Mouse (Mus musculus) cerebellum, postnatal 10 days (tissue): Measurements from ENCODE around the gene Tas2r126.
"Not testable (repeated sequence)": the region's sequence is repeated elsewhere in the genome, so short reads cannot be mapped to it uniquely, and the experiment has no call there.

Experiments
- DNase-seq, 2 experiments: peaks; one replicate each; pipeline ENCODE4 v3.0.0; 2021; ENCODE audit warnings: mixed read lengths in 2 of 2

Gene Tas2r126

DNA sequence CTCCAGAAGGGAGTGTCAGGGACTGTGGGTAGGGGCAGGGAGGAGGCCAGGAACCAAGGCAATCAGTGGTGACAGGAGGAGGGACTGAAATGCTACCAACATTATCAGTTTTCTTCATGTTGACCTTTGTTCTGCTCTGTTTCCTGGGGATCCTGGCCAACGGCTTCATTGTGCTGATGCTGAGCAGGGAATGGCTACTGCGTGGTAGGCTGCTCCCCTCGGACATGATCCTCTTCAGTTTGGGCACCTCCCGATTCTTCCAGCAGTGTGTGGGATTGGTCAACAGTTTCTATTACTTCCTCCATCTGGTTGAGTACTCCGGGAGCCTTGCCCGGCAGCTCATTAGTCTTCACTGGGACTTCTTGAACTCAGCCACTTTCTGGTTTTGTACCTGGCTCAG is at the start of gene Tas2r126:
Tas2r126 (plus strand) TSS at position 90 of the 400 bp plus-strand sequence.
- DNase-seq: no peak

DNA sequence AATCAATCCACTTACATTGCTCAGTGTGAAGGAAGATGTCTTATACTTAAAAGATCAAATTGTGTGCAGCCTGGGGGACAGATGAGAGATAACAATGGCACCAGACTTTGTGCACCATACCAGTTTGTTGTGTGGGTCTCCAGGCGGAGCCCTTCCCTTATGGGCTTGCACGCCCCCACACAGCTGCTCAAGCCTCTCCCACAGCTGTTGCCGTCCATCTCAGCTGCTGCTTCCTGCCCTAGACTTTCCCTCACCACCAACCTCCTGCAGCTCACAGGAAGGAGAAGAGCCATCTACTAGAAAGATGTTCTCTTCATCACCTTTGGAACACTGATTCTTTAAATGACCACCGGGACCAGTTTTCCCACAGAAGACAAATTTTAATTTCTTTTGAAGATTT is 48.7 kb upstream of the Tas2r126 start:
- no peak for DNase-seq

DNA sequence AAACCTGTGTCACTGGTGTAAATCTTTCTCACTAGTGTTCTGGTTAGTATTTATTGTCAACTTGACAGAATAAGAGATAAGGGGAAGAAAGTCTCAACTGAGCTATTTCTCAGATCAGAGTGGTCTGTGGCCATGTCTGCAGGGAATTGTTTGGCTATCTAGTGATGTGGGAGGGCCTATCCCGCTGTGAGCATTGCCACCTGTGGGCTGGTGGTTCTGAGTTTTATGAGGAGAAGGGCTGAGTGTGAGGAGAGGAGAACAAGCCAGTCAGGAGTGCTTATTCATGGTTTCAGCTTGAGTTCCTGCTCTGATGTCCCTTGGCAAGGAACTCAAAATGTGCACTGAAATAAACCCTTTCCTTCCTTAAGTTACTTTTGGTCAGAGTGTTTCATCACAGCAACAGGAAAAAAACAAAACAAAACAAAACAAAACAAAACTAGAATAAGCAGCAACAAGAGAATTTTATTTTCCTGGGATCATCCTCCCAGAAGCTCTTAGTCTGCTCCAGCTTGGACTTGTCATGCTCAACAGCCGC is 42.5 kb upstream of the Tas2r126 start:
- DNase-seq: no peak

DNA sequence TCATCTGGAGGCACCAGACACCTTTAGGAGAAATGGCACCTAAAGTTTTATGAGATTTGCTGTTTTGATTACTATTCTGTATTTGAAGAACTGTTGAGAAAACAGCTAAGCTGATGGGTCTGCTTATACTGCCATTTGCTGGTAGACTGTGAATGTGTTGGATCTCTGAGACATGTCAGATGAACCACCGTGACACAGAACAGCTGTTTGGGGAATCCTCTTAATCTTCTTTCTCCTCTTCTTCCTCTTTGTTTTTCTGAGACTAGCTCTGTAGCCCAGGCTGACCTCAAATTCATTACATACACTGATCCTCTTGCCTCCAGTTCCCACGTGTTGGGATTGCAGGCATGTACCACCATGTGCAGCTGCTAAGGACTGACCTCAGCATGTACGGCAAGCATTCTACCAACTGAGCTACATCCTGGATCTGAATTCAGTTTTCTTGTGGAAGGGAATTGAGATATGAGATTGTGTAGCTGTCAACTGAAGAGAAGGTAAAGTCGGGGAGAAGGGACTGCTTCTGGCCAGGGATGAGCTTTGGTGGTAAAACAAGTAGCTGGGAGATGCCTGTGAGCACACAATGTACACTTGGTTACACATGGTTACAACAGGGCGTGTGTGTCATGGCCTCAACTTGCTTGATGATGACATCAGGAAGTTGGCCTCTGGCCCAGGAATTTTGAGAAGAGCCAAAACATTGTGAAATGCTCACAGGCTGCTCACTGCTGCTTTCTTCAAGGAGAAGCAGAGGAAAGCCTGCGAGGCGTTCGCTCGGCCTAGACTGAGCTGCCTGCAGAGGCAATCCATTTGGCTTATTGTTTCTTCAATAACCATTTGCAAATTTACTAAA is 38.1 kb upstream of the Tas2r126 start:
- DNase-seq: peak; percentile 57 to 62

DNA sequence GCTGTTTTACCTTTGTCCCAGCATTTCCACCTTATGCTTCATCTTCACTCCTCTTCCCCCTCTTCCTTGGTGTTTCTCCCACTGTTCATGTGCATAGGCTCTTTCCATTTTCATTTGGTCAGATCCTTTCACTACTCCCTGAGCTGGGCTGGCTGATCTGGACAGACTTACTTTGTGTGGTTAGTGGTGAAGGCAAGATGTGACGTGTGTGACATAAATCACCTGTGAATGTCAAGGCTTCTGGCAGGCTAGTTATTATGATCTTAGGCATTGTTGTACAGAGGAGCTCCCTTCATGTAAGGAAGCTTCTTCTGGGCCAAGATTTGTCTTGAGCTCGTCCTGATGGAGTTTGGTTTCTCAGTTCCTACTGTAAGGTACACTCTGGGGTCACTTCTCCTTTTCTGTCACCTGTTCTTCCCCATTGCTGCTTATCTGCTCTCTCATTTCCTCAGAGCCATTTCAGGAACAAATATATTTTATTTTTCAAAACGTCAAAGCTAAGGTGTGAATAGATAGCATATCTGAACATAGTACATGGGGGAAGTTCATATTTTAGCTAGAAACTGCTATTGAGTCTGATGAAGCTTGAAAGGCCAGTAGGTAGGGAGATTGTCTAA is 37.2 kb upstream of the Tas2r126 start:
- no peak for DNase-seq

DNA sequence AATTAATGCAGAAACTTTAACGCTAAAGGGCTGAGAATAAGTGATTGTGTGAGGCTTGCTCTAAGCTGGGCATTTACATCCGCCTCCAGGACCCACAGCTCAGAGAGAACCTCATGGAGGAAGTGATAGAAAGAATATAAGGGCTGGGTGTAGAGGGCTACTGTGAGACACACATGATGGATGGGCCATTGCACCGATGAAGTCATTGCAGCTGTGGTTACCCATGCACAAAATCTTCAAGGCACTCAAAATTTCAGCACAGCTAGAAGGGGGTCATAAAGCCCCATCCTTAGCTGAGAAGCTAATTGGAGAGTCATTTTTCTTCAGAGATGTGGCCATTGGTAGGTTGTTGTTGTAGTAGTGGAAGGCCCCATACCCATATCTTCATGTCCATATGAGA is 36.0 kb upstream of the Tas2r126 start:
- DNase-seq: no peak

DNA sequence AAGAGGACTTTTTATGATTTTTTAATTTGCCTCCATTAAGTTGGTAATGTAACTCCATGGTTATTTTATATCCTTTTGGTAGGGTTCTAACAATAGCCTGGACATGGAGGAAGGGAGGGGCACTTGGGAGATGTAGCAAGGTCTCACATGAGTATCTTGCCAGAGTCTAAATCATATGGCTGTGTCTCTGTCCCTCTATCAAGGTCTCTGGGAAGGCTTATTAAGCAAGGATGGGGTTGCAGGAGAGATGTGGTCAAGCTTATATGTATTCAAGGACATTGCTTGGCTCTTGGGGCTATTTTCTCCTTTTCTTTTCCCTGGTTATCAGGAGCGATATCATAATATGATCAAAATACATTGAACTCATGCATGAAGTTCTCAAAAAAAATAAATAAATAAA is 35.3 kb upstream of the Tas2r126 start:
- DNase-seq: no peak

DNA sequence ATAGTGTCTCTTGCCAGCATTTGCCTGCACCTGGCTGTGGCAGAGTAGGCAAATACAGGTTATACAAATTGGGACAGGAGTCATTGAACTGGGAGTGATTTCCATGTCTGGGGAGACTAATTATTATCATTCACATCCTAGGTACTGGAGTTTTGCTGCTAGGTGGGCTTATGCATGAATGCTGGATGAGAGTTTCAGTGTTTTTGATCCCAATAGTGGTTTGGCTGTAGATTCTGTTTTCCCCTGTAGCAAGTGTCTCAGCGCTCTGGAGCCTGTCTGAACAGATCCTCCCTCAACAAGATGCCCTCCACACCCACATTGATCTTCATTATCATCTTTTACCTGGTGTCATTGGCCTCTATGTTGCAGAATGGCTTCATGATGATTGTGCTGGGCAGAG is 34.4 kb upstream of the Tas2r126 start, which contains the start of gene Tas2r143:
Tas2r143 (plus strand) TSS at position 301 of the 400 bp plus-strand sequence.
- DNase-seq: no peak

DNA sequence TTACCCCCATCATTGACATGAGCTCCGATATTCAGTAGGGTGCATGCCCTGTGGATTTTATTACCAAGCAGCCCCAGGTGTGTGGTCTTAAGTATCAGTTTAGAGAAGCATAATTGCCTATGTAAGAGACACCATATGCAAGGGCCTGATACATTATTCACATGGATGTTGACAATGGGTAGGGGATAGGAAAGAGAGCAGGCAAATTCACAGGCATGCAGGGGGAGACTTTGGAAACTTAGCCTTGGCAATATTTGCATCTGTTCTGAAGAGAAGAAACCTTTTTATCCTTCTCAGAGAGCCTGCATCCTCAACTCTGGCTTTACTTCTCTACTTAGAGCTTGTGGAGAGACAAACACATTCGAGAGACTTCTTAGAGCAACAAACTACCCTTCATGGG is 29.2 kb upstream of the Tas2r126 start, which contains the start of gene Tas2r135:
Tas2r135 (plus strand) TSS at position 301 of the 400 bp plus-strand sequence.
- DNase-seq: no peak

DNA sequence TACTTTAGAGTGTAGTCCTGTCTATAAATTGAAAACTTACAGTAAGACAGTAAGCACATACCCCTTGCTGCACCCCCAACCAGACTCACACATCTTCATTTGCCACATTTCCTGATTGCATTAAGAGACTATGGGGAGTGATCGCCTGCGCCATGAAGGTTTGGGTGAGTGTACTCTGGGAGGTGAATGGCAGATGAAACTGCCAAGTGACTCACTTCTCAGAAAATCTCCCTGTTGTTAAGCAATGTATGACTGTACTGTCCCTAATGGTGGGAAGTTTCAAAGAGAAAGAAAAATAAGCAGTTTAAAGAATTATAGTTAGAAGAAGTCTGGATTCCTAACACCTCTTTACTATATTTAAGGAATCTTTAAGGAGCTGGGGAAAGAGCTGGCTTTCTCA is 14.9 kb upstream of the Tas2r126 start:
- DNase-seq: no peak

DNA sequence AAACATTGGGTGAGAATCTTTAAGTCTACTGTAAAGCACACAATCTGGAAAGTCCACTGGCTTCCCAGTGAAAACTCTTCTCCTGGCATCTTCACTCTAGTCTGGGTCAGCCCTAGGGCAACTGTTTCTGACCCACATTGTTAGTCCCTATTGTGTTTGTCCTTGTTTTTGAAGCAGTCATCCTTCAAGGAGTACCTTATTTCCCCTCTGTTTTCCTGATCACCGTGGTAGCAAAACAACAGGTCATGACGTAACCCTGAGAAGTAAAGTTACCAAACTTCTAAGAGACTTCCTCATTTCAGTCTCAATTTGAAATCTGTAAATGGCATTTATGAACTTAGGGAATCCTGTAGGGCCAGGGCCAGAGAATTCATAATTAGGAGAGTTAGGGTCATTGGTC is 12.9 kb upstream of the Tas2r126 start:
- DNase-seq: no peak

DNA sequence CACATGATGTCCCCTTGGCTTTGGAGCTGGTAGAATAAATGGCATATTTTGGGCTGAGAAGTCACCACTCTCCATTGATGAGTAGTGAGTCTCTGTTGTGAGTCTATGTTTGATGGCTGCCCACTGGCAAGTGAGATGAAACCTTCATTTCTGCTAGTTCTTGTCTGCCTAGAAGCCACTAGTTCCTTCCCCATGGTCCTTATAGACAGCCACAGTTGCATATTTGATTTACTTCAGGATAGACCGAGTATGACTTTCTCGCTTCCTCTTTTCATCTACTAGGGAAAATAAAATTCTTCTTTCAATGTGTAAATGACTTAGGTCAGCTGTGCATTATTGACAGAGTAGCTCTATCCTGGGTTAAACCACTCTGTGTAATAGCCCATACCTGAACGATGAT is 9.9 kb upstream of the Tas2r126 start:
- DNase-seq: no peak

DNA sequence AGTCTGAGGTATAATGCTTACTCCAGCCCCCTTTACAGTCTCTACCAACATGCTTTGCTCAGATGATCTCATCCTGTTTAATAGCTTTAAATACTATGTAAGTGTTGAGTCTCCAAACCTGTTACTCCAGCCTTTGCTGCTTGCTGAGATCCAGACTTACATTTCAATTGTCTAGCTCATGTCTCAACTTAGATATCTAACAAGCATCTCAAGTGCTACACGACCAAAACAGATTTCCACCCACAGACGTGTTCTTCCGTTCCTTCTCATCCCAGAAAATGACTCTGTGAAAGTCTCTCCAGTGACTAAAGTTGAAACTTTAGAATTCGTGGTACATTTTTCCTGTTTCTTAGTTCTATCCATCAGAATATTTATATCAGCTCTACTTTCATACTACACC is 8.0 kb upstream of the Tas2r126 start:
- no peak for DNase-seq

DNA sequence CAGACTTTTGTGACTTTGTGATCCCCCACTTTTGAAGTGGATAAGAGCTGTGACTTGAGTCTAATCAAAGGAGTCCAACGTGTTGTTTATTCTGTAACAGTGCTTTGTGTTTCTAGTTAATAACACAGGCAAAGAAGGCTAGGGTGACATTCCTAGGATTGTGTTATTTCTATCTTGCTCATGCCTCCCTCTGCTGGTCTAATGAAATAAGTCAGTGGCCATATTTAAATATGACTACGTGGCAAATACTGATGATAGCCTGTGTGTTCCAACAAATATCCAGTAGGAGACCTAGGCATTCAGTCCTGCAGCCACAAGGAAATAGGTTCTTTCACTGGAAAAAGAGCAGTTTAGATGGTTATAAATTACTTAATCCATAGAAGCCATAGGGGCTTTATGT is 781 bp upstream of the Tas2r126 start:
- DNase-seq: no peak

DNA sequence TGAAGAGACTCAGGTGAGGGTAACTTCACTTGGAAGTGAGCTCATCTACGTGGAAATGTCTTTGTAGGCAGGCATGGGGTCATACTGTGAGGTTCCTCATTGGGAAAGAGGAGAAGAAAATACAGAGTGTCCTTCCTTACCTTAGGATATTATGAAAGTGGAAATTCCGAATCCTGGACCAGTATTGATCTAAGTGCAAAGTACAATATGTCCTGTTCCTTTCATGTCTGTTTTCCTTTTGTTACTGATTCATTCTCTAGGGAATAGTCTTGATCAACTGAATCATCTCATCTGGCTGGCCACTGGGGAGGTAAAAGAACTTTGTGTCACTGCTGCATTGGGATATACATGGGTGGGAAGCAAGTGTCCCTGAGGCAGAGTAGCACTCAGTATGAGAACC is 1.2 kb downstream of the Tas2r126 start:
- no peak for DNase-seq

DNA sequence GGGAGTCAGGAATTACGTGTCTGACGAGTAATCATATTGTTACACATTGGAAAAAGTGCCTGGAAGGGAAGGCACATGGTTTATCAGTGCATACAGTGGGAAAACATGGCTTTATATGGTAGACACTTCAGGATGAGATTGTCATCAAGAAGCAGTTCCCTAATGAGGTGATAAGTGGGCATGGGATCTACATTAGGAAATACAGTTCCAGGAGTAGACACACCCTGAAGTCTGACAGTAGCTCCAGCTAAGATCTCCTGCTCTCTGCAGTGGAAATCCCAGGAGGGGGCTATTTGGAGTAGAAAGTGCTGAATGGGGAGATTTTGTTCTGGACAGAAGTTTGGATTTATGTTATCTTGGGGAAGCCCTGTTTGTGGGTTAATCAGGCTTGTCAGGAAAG is 7.1 kb downstream of the Tas2r126 start:
- DNase-seq: no peak

DNA sequence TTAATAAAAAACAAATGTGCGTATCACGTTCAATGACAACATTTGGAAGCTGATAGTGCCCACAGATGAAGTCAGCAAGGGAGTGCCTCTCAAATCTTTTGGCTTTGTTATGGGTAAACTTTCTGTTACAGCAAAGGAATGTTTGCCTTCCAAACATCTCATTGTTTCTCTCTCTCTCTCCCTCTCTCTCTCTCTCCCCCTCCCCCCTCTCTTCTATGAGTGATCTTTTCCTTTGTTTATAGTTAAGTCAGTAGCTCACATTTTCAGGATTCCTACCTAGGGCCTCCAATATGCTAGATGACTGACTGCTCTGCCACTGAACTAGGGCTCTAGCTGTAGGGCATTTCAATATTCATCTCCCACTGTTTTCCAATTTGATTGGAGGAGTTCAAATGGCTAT is 10.2 kb downstream of the Tas2r126 start:
- DNase-seq: no peak

DNA sequence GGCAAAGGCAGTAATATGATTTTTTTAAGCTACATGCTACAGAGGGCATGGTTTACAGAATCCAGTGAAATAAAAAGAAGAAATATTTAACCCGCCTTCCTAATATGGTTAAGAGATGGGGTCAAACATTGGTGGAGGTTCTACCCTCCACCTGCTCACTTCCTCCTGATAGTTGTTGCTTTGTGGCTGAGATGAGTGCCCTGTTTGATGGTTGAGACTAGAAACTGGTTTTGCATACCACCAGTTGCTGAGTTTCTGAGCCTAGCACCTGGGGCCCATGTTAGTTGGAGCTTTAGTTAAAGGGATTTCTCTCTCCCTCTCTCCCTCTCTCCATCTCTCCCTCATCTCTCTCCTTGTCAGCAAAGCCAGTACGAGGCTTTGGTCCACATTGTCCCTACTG is 13.0 kb downstream of the Tas2r126 start:
- DNase-seq: no peak

DNA sequence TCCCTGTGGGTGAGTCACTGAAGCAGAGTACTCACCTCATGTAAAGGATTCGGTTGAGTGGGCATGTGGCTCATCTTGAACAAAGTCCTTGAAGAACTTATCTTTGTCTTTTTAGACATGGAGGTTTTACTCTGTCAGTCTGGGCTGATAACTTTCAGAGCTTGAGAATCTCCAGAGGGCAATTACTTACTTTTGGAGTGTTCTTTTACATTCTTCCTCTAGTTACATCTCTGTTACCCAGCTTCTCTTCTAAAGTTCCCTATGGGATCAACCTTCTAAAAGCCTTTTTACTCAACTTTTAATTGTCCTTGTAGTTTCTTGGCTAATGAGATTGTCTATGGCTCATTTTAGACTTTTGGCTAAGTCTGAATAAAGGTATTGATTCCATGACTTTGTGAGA is 30.8 kb downstream of the Tas2r126 start, which contains the start of gene Olfr458:
Olfr458 (minus strand) TSS at position 101 of the 400 bp plus-strand sequence.
- DNase-seq: no peak

DNA sequence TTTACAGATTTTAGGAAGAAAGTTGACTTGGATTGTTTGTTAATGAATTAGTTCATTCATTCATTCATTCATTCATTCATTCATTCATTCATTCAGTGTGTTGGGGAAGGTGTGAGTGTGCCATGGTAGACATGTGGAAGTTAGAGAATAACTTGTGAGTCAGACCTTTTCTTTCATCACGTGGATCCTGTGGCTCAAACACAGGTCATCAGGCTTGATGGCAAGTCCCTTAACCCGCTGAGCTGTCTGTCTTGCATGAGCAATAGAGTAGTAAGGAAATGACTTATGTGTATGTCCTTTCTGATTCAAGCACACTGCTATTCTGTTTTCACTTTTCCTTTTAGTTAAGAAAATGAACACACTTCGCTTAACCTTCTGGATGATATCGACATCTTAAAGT is 36.2 kb downstream of the Tas2r126 start:
- no peak for DNase-seq

DNA sequence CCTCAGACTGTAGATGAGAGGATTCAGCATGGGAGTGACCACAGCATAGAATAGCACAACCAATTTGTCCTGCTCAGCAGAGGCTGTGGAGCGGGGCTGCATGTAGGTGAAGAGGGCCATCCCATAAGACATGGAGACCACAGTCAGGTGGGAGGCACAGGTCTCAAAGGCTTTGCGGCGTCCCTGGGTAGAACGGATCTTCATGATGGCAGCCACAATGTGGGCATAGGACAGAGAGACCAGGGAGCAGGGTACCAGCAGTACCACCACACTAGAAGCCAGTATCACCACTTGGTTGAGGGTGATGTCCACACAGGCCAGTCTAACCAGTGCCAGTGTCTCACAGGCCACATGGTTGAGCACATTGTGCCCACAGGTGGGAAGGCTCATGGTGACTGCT is 37.0 kb downstream of the Tas2r126 start:
- DNase-seq: not testable (repeated sequence)

DNA sequence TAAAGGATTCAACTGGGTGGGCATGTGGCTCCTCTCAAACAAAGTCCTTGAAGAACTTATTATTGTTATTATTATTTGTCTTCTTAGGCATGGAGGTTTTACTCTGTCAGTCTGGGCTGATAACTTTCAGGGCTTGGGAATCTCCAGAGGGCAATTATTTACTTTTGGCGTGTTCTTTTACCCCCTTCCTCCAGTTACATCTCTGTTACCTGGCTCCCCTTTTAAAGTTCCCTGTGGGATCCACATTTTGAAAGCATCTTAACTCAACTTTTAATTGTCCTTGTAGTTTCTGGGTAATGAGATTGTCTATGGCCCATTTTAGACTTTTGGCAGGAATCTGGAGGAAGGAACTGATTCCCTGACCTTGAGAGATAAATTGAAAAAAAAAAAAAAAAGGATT is 41.9 kb downstream of the Tas2r126 start, which contains the start of gene Olfr457:
Olfr457 (minus strand) TSS at position 101 of the 400 bp plus-strand sequence.
- DNase-seq: no peak

DNA sequence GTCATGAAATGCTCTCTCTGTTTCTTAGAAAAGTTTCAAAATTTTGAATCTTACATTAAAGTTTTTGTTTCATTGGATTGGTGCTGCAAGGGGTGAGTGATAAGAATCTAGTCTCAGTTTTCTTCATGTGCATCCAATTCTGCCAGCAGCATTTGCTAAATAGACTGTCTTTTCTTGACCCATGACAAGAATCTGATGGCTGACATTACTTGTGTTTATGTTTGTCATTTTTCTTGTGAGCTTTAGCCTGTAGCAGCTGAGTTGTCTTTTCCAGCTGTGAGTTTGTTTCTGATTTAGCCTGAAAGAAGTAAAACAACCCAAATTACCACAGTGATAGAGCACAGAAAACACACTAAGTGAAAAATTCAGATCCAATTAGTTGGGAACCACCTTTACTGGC is 50.3 kb downstream of the Tas2r126 start:
- no peak for DNase-seq
